Mouse (Mus musculus) stomach, postnatal 0 days (tissue): ENCODE measurements around the gene Nfrkb.

ENCODE experiments used
- CTCF ChIP-seq: IDR thresholded peaks from 2 replicates; pipeline ENCODE4 v1.5.1; 2016; ENCODE audit warnings: antibody characterized with exemption, low read depth, mild to moderate bottlenecking, moderate library complexity
- EP300 ChIP-seq: optimal IDR thresholded peaks from 2 replicates; pipeline ENCODE3; 2016; ENCODE audit warnings: antibody characterized with exemption

- TF ChIP-seq CTCF (no peak), EP300 (no peak)
Observed at GRCm38 (mm10) chr9:31376661-31377060, 9.3 kb upstream of the Nfrkb start.
